Mouse (Mus musculus): ENCODE data around the gene Ttc28.

Gene Ttc28

DNA sequence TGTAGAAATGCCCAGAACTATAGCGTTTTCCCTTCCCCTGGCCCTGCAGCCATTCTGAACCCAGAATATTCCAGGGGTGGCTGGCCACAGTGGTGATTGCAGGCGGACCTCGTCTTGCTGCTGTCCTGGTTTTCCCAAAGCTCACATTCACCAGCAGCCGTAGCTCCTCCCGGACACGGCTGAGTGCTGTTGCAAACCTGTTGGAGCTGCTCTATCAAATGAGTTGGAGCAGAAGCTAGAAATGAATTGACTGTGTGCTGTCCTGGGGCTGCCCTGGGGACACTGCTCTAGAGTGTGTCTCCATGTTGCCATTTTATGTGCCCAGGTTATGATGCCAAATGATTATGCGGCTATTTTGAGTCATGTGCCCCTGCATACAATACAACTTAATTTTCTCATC is 254.2 kb downstream of the Ttc28 start:
- DNase-seq (ENCODE audit: low spot score), result no peak

DNA sequence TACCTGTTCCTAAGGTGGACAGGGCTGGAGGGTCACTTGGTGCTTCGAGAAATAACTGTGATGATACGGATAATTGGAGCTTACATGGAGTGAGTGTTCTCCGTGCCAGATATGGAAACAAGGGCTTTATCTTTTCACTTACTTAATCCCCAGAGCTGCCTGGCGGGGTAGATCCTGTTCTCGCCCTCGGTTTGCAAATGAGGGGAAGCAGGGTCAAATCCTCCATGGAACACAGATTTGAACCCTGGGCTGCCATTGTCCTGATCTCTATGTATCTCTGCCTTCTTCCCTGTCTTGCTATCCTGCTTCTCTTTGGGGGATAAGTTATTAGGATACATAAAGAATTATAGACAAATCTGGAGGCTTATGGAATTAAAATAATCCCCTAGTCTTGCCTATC is 257.7 kb downstream of the Ttc28 start:
- DNase-seq (ENCODE audit: low spot score), result no peak

DNA sequence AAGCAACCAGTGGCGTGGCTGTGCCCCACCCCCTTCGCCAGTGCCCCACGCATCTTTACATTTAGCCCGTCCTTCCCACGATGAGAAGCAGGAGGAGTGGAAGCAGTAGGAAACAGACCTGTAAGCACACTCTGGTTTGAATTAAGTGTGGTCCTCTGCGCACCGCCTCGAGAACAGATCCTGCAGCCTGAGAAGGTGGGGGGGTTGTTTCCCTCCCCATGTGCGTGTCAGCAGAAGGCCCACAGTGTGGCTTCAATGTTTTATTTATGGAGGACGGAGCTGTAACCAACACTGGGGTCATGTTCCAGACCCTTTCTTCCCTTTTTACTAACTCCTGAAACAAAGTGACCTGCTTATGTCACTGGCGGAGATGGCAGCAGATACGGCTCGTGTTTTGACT is 258.1 kb downstream of the Ttc28 start:
- no peak for DNase-seq (ENCODE audit: low spot score)

DNA sequence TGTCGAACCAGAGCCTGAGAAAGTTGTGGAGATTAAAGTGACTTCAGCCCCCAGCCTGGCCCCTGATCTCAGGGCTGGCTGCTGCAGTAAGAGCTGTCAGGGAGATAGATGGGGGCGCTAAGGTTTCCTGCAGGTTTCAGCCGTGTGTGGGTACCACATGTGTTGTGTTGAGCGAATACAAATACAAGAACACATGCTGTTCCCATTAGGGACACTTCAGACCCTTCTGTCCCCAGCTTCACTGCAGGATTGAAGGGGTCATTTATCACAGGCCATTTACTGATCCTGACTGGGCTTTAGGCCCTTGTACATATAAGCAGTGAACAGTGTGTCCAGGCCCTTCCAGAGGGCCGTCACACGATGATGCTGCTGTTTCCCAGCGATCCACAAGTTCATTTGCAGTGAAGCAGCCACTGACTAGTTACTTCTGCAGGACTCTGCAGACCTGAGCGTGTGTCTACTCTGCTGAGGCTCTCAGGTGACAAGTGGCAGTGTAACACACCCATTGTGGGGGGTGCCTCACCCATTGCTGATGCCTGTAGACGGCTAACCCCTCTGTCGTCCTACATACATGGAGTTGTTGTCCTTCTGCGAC is 258.7 kb downstream of the Ttc28 start:
- DNase-seq (ENCODE audit: low spot score), result no peak

DNA sequence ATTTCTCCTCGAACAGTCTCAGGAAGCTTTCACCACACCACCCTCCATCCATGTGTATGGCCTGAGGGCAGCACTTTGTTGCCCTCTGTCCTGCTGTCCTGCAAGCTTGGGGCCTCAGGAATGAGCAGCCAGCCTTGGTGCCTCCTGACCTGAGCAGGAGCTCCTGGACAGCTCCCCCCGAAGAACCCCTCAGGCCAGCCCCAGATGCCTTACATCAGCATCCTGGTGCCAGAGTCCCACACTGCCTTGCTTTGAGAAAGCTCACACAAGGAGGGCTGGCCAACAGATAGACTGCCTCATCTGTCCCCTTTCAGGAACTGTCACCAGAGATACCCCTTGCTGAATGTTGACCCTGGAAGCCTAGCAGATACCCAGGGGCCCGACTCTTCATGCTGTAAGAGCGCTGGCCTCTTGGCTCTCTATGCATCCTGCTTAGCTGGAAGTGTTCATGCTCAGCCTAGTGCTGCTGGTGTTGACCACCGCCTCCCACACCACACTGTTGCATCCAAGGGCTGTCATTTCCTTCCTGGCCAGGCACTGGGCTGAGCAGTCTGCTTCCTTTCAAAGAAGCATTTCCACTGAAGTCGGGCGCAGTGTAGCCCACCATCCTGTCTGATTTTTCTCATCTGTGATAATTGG is 259.4 kb downstream of the Ttc28 start:
- DNase-seq (ENCODE audit: low spot score), result no peak

DNA sequence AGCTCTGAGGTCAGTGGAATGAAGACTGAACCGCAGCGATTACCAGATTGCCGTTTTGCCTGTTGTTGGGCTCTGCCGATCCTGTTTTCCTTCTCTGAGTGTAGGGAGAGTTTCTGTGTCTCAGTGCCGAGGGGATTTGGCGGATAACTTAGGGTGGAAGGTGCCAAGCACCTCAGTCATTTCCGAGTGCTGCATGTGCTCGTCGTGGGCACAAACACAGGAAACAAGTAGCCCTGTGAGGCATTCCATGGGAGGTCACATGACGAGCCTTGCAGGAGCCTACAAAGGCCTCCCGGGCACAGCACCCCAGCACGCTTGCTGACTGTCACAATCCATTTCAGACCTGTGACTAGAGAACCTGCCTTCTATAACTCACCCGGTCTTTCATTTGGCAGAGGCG is 260.0 kb downstream of the Ttc28 start:
- no peak for DNase-seq (ENCODE audit: low spot score)

DNA sequence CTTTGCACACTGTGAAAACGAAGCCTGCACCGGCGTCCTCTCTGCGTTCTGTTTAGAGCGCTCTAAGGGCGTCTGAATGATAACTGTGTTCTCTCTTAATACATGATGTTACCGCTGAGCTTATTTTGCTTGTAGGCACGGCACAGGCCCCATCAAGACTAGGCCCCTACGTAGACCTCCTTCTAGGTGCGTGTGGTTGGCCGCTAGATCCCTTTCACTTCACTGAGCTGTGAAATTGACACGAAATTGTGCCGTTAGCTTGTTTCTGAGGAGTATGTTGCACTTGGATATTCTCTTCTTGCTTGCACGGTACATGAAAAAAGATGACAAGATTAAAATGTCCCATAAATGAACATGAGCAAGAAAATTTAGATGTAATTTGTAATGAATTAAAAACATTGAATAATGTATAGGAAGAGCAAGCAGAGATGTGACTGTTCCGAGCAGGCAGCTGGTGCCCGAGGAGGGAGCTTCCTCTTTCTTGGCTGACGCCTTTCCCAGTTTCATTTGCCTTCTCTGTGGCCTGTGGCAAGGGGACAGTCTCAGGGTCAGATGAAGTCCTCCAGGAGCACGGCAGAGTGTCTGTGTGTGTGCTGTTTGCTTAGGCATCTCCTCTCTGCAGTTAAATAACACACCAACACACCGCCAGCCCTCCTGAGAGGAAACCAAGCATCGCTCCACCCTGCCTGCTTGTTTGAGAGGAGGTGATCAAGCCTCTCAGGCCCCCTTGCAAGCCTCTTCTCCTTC is 261.7 kb downstream of the Ttc28 start:
- DNase-seq (ENCODE audit: low spot score), result no peak

DNA sequence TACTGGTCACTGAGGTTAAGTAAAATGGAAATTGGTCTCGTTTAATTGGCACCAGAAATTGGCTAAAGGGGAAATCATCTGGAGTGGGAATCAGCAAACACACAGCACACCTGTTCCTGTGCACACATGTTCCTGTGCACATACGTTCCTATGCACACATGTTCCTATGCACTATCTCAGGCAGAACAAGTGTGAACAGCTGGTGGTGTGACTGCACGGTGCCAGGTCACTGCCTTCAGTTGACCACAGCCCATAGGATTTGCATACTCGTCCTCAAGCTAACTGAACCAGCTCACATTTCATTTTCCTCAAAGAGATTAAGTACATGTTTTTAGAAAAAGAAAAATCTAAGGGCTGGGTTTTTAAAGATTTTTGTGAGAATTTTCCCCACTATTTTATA is 263.2 kb downstream of the Ttc28 start:
- DNase-seq (ENCODE audit: low spot score), result no peak

DNA sequence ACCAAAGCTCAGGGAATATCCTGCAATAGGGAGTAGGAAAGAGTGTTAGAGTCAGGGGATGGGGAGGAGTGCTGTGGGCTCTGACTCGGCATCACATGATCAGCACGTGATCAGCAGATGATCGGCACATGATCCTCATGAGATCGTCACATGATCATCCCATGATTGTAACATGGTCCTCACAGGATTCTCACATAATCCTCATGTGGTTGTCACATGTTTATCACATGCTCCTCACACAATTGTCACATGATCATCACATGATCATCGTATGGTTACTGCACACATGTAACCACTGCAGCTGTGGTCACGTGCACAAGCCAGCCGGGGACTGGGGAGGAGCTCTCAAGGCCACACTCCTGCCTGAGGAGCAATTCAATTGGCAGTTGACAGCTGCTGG is 264.8 kb downstream of the Ttc28 start:
- DNase-seq (ENCODE audit: low spot score), result no peak

DNA sequence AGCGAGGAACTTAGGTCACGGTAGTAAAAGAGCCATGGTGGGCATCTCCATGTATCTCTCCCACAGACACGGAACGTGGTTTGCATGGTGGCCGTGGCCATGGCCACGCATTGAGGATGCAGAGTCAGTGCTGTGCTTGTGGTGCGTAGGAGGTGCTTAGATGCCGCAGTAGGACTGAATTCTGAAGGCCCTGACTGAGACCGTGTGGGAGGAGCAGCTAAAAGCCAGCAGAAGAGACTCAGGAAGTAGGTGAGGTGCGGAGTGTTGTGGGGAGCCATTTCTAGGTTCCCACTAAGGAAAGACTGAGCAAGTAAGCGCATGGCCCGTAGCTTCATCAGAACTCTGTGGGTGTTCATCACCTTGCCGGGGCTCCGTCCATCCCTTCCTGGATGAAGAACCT is 271.0 kb downstream of the Ttc28 start:
- no peak for DNase-seq (ENCODE audit: low spot score)

DNA sequence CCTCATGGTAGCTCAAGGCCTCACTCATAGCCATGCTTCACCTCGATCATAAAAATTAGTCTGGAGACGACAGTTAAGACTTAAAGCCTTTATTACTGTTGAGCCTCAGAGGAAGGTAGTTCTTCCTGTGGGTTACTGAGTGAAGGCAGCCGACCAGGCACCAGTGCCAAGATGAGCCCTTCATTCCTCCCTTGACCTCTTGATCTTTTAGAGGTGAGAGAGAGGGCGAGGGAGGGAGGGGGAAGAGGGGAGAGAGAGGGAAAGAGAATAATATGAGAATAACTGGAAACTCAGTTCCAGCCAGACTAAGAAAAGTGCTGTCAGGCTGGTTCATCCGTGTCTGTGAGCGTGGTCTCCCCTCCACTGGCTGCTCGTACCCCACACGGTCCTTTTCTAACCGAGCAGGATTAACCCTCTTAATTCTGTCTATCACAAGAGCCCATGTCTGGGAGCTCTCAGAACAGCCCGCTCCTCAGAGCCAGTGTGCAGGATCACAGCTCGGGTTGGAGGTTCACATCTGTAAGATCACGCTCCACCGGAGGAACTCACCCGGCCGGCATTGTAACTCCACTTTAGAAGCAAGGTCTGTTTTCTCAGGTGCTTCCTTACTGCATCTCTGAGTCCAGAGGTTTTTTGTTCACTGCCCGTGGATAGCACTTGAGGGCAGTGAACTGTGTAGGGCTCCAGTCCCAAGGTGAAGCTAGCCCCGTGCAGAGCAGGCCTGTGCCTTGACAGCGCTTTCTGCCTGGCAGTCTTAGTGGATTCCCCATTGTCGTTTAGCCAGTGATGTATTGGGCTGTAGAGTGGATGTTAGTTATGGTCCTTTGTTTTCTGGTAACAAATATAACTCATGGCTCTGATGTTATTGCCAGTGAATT is 272.5 kb downstream of the Ttc28 start:
- DNase-seq (ENCODE audit: low spot score), result no peak

DNA sequence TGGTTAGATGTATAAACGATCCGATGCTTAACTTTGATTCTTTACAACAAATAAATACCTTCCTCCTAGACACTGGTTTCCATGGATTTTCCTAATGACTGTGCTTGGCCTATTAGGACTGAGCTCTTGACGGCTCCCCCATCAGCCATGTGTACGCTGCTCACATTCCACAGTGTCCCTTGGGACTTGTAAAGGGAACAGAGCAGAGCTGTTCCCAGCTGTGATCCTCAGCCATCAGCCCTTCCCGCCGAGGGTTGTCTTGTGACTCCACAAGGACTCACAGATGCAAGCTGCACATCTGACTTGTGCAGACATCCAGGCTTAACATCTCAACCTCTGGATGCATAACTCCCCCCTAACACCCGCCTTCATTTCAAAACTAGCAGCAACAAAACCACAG is 275.0 kb downstream of the Ttc28 start:
- no peak for DNase-seq (ENCODE audit: low spot score)

DNA sequence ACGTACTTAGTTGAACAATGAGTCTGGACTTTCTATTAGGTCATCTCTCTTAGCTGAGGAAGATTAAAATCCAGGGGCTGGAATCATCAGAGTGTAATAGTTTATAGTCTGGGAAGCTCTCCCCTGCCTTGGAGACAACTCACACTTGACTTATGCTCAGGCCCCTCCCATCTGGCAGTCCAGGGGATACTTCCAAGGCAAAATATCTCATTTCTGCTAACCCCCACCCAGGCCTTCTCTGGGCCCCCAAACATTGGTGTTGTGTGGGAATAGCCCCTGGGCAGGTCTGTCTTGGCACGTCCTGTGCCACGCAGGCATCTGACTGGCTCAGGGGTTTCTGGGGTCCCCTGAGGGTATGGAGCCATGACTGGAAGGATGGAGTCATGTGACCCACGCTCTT is 275.7 kb downstream of the Ttc28 start:
- no peak for DNase-seq (ENCODE audit: low spot score)

DNA sequence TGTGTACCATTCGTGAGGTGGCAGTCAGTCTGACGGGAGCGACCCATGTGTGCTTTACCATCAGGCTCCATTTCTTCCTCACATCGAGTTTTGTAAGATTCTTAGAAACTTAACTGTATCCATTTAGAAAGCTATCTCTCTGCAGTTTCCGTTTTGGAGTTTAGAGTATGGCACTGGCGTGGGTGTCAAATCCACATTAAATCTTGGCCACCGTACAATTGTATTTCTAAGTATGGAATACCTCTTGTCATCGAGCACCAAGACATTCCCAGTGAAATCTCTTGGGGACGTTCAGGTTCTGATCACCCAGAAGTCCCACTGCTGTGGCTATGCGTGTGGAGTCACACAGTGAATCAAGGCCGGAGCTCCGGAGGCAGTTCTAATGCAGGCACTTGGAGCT is 276.3 kb downstream of the Ttc28 start:
- DNase-seq (ENCODE audit: low spot score), result no peak

DNA sequence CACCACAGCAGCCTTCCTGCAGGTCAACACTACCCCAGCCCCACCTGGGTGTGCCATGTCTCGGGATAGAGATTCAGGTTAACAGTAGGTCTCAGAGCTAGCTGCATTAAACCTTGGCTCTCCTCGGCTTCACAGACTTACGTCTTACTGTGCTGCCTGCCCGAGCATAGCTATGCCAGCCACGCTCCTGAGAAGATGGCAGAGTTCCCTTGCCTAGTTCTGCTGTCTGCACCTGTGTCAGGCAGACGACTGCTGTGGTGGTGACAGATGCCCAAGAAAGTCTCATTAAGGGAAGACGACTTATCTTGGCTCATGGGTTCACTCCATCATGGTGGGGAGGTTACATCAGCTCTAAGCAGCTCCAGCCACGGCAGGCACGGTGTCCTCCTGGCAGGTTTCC is 278.7 kb downstream of the Ttc28 start:
- DNase-seq (ENCODE audit: low spot score), result no peak

DNA sequence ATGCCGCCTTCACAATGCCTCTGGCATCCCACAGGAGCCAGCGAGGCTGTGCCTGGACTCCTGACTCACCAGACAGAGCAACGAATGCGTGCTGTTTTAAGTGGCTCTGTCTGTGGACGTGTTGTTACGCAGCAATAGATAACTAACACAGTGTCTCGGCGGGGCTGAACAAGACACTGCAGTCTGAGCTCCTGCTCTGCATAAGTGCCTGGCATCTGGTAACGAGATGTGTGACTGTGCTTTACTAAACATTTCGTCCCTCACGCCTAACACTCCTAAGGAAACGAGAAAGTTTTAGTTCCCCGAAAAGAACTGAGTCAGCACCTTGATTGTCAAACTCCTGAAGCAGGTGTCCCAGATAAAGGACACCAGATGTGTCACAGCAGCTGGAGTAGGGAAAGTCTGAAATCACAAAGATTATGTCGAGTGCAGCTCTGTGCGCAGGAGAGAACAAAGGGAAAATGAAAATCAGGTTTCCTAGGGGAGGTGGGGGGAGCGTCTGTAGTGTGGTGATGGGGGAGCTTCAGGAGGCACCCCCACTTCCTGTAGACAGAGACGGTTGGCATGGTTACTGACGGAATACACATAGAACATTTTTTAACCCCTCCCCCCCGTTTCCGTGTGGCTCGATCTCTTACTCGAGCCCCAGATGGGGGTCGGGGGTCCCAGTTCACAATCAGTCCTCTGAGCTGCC is 280.2 kb downstream of the Ttc28 start:
- no peak for DNase-seq (ENCODE audit: low spot score)

DNA sequence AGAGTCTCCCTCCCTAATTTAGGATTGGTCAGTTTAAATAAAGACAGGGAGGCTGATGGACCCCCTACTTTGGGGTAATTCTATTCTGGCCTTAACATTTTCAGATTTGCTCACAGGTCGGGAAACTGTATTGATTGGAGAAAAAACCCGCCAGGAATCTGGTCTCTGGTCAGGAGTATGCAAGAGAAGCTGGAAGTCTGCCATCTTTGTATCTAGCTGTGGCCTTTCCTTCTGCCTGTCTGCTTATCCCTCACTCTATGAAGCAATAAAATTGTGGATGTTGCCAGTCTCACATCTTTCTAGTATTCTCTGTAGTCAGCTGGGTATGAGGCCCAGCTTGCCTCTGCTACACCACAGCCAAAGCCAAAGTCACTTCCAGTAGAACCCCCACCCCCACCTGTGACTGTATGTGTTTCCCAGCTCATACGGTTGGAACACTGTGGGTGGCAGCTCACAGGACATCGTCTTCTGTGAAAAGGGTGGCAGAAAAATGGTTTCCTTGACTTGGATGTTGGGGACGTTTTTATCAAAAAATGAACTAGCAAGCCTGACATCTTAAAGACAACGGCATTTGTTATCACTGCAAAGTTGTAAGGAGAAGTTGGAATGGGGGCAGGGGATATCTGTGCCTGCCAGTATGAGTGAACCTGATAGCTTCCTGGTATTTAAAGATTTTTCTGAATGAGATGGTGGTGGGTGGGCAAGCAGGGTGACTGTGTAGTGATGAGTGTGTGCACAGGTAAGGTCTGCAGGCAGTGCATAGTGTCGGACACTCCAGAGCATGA is 281.7 kb downstream of the Ttc28 start:
- DNase-seq (ENCODE audit: low spot score), result no peak

DNA sequence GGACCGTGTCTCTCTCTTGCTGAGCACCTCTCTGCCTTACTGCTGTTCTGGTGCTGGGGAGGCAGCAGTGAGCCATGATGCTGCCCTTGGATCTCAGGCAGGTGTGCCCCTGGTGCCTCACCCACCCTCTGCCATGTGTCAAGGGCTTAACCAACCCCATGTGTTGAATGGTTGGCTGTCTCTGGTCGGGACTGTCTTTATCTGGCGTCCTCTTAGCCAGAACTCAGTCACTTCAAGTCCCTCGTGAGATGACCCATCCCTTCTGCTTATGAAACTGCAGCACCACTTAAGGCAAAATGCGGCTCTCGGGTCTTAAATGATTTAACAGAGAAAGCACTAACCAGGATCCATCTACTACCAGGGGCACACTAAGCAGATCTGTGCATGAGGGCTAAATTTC is 283.3 kb downstream of the Ttc28 start:
- no peak for DNase-seq (ENCODE audit: low spot score)

DNA sequence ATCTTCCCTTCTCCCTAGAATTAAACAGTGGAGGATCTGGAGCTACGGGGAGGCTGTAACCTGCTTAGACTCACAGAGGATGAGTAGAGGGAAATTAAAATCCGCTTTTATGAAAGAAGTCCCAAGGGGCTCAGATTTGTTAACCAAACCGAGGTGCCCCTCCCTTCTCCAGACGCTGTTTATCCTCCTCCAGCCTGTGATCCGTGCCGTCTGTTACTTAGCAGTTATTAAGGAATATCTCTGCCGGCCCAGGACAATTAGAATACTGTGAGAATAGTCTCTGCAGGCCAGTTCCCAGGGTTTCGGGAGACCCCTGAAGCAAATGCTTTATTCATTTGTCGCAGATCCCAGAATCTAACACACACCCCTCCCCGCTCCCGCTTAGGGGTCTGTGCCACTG is 283.8 kb downstream of the Ttc28 start:
- no peak for DNase-seq (ENCODE audit: low spot score)

DNA sequence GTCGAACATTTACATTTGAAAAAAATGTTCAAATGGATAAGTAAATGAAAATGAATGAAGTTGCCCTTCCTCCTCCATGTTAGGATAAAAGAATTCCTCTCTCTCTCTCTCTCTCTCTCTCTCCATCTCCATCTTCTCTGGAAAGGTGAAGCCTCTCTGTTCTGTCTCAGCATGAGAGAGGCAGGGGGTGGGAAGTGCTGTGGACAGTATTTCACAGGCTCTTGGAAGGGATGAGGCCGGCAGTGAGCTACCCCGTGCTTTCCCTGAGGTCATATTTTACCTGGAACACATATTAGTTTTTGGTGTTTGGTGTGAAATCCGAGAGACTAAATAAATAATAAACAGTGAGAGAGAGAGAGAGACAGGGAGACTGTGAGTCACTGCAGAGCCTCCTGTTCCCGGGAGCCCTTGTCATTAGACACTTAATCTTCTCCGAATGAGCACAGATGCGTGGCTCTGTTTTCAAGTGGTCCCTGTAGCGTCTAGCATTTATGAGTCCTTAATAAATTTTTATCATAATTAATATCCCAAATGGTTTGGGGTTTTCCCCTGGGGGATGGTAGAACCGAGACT is 284.8 kb downstream of the Ttc28 start:
- DNase-seq (ENCODE audit: low spot score), result no peak

DNA sequence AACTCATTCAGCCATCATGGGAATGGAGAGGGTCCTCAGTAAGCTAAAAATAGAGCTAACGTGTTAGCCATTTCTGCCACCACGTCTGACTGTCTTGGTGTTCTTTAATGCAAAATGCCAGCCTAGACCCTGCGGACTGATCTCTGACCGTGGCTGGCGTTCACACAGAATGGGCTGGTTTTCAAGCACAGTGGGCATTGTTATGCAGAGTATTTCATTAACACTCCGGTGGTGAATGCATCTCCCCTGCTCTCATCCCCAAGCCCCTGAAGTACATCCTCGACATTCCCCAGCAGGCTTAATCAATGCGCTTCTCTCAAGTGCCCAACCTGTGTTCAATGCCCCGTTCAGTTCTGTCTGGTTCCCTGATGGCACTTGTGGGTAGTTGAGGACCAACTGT is 290.8 kb downstream of the Ttc28 start:
- DNase-seq (ENCODE audit: low spot score), result no peak

All from testis, postnatal 10 days (tissue).